Mouse (Mus musculus) v-Abl transformed pro-B cells (cell line): ENCODE results near the gene Phf21a.

Source experiments
- in situ Hi-C, 2 experiments: fragments of 400-800 bp; cut with MboI; formaldehyde crosslinking; loops; one replicate each; pipeline ENCODE4 v1.15.1; 2025; ENCODE audit not compliant: unreplicated experiment in 2 of 2

The Phf21a gene

GRCm38 (mm10) chr2:92331871-92332270, 239.0 kb downstream of the Phf21a start:
- in situ Hi-C loops: loop anchor here (5.0 to 10.0 kb wide), 2 partner anchors 35 to 337 kb away; no protein-coding TSS in a partner anchor

DNA sequence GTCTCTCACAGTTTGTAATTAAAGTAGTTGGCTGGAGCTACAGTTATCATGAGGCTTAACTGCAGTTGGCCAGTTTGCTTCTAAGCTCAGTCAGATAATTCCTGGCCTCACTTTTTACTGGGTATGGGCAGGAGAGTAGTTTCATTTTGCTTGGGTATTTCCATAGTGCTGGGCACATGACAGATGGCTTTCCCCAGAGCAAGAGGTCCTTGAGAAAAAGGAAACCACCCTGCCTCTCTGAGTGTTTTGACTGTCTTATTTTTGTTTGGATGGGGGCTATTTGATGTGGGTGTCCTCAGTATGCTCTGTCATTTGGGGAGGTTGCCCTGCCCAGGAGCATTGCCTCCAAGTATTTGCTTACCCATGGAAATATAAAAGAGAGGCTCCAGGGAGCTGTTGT, 249.5 kb downstream of the Phf21a start:
- in situ Hi-C loops: no loop called here

DNA sequence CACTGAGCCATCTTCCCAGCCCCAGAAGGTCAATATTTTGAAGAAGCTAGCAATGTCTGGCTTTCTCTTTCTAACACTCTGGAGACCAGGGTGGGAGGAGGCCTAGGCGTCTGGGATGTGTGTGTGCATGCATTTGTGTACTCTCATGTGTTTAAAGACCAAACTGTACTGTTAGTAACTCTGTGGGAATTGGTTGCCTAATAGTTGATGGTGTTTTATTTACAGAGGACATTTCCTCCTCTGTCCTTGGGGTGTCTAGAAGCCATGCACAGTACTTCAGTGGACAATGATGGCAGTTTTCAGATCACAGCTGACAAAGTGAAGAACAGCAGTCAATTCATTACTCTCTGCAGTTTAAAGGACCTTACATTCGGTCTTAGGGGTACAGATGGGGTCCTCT, 254.3 kb downstream of the Phf21a start:
- in situ Hi-C loops: no loop called here

- in situ Hi-C loops: no loop called here
Observed at GRCm38 (mm10) chr2:92349589-92350425, 256.9 kb downstream of the Phf21a start.

- in situ Hi-C loops: no loop called here
Observed at GRCm38 (mm10) chr2:92350686-92351085, 257.8 kb downstream of the Phf21a start.

GRCm38 (mm10) chr2:92353402-92353801, 260.5 kb downstream of the Phf21a start:
- in situ Hi-C loops: no loop called here

GRCm38 (mm10) chr2:92354224-92354623, 261.3 kb downstream of the Phf21a start:
- in situ Hi-C loops: no loop called here

- in situ Hi-C loops: no loop called here
Observed at GRCm38 (mm10) chr2:92359301-92359700, 266.4 kb downstream of the Phf21a start.

DNA sequence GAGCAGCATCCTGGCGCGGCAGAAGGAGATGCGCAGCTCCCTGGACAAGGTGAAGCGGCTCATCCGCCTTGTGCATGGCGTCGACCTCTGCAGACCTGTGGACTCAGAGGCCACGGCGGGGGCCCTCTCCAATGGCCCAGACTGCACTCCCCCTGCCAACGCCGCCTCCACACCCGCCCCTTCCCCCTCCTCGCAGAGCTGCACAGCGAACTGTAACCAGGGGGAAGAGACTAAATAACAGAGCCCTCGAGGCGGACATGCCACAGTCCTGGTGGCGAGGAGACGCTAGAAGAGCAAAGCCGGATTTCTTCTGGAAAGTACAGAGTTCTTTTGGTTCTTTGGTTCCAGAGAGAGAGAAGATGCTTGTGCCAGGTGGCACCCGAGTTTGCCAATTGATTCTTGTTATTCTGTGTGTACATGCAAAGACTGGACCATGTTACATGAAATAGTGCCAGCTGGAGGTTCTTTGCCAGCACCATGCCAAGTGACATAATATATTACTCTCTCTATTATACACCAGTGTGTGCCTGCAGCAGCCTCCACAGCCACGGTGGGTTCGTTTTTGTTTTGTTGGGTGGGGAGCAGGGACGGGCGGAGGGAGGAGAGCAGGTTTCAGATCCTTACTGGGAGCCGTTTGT, 267.4 kb downstream of the Phf21a start:
- in situ Hi-C loops: no loop called here

GRCm38 (mm10) chr2:92360893-92361292, 268.0 kb downstream of the Phf21a start:
- in situ Hi-C loops: no loop called here

- in situ Hi-C loops: no loop called here
Observed at GRCm38 (mm10) chr2:92361795-92362194, 268.9 kb downstream of the Phf21a start.

DNA sequence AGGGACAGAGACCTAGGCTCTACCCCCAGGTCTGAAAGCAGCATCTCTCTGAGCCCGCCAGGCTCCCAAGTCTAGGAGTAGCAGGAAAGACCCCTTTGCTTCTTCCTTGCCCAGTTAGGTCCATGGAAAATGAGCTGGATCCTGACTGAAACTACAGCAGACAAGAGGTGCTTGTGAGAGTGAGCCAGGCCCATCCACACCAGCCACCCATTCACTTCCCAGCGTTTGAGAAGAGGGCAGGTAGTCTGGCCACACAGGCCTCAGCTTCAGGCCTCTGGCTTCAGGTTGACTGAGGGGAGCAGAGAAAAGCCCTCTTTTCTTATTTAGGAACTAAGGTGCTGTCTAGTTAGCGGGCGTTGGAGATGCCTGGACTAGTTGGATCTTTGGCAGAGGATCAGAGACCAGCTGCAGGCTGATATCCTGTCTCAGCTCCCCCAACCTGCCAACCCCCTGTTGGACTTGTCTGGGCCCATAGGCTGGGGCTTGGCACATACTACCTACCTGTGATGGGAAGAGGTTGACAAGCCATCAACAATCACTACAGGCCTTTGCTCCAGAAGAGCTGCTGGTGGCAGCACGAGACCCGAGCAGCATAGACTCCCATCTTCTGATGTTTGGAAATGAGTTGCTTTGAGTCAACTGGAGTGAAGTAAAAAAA, 269.8 kb downstream of the Phf21a start:
- in situ Hi-C loops: no loop called here

- in situ Hi-C loops: no loop called here
Observed at GRCm38 (mm10) chr2:92364086-92364485, 271.2 kb downstream of the Phf21a start.

- in situ Hi-C loops: no loop called here
Observed at GRCm38 (mm10) chr2:92365568-92365967, 272.7 kb downstream of the Phf21a start.

GRCm38 (mm10) chr2:92367383-92368029, 274.6 kb downstream of the Phf21a start:
- in situ Hi-C loops: no loop called here

- in situ Hi-C loops: loop anchor here in 1 of 2 experiments (10.0 kb wide), 1 partner anchor 114 kb away; no protein-coding TSS in a partner anchor
Observed at GRCm38 (mm10) chr2:92370375-92370774, 277.5 kb downstream of the Phf21a start.

DNA sequence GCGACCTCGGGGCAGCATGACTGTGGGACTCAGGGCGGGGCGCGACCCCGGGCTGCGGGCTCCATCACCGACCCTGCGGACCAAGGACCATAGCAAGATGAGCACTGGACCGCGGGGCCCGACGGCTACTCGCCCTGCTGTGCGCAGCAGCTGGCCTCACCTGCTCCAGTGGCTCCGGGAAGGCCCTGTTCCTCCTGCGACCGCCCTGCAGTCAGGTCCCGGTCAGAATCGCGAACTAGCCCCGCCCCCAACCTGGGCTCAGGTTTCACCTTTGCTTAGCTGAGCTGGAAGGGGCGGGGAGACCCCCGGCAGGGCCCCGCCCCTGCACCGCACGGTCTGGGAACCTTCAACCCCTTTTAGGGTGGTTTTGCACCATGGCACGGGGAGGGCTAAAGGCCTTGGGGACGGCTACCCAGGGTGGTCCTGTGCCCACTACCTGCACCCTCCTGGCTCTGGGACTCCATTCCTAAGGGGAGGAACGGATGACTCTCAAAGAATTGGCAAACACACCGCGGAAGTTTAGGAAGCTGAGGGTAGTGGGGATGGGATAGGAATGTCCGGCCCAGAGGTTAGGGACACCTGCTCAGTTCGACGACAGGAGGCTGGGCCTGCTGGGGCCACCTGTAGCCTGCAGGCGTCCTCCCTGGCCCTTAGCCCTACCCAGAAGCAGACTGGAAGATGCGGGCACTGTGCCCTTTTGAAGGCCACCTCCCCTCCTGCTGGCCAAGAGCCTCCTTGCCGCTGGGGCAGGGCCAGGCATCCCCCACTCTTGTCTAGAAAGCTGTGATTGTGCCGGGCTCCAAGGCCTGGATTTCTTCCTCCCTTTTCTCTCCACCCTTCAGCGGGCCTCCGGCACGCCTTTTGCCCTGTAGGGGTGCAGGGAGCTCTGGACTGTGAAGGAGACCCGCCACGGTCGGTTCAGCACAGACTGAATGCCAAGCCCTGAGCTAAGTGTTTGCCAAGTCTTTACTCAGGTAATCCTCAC, 278.2 kb downstream of the Phf21a start:
- in situ Hi-C loops: loop anchor here in 1 of 2 experiments (10.0 kb wide), 1 partner anchor 114 kb away; no protein-coding TSS in a partner anchor

GRCm38 (mm10) chr2:92371971-92372690, 279.2 kb downstream of the Phf21a start:
- in situ Hi-C loops: loop anchor here in 1 of 2 experiments (10.0 kb wide), 1 partner anchor 113 kb away; no protein-coding TSS in a partner anchor
